Mouse (Mus musculus) testis, adult 2 months (tissue): ENCODE data around the gene Apopt1. TPM values are rescaled to one million over a fixed set of nuclear protein-coding genes. Genes with fewer than 3 reads are reported as not detected.

Experiments
- H3K27ac ChIP-seq: fragments of 200-500 bp; 2 replicates; pipeline ENCODE4 v1.5.1; 2012; ENCODE audit warnings: low read depth, low read length; ENCODE audit not compliant: control insufficient read depth, insufficient read depth
- H3K27me3 ChIP-seq: fragments of 200-500 bp; 2 replicates; pipeline ENCODE4 v1.6.1; 2012; ENCODE audit warnings: mild to moderate bottlenecking, low read length, moderate library complexity; ENCODE audit not compliant: control insufficient read depth, insufficient read depth
- H3K36me3 ChIP-seq: fragments of 200-500 bp; 2 replicates; pipeline ENCODE4 v1.6.1; 2012; ENCODE audit warnings: mild to moderate bottlenecking, low read length; ENCODE audit not compliant: control insufficient read depth, insufficient read depth
- H3K4me1 ChIP-seq: fragments of 200-500 bp; 2 replicates; pipeline ENCODE4 v1.6.1; 2012; ENCODE audit warnings: low read length; ENCODE audit not compliant: control insufficient read depth, insufficient read depth
- H3K4me3 ChIP-seq: fragments of 200-500 bp; 2 replicates; pipeline ENCODE4 v1.5.1; 2012; ENCODE audit warnings: low read depth, mild to moderate bottlenecking, low read length, moderate library complexity, mixed read lengths; ENCODE audit not compliant: control insufficient read depth
- CTCF ChIP-seq: fragments of 200-500 bp; IDR thresholded peaks from 2 replicates; pipeline ENCODE4 v1.5.1; 2012; ENCODE audit warnings: low read depth, mild to moderate bottlenecking, inconsistent platforms, low read length, moderate library complexity; ENCODE audit not compliant: control insufficient read depth, insufficient read depth, insufficient replicate concordance
- POLR2A ChIP-seq: fragments of 200-500 bp; IDR thresholded peaks from 2 replicates; pipeline ENCODE4 v1.6.1; 2012; ENCODE audit warnings: low read depth, mild to moderate bottlenecking, inconsistent platforms, low read length, moderate library complexity; ENCODE audit not compliant: control insufficient read depth
- polyA plus RNA-seq: library from polyadenylated mRNA; depleted of rRNA; stranded (reverse); fragments of >200 nt; gene quantifications from 2 replicates; pipeline ENCODE4 v1.2.3, GENCODE M21; 2012

Gene Apopt1
- polyA plus RNA-seq, 1 experiment: 39.9 TPM

DNA sequence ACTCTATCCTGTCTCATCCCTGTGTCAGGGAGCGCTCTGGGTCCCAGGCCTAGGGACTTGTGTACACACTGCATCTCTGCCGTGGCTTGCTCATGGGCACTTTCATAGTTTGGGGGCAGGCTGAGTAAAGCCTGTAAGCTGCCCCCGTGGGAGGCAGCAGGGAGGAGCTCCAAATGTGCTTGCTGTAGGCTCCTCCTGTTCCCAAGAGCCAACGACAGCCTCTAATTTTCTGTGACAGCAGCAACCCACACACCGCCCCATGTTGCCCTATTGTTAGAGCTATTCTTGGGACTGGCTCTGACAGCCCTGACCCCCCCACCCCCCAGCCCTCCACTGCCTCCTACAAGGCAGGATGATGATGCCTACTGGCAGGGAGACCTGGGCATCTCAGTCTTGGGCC is 31.1 kb upstream of the Apopt1 start:
- Histone ChIP-seq H3K27me3 (no peaks in the 10 kb centered on the region), H3K4me1 (peaks cover 15% of the 10 kb centered on the region), H3K27ac (no peak overlapping the region), H3K36me3 (no peaks in the 10 kb centered on the region), H3K4me3 (no peak overlapping the region)
- TF ChIP-seq CTCF (no peak), POLR2A (no peak)

DNA sequence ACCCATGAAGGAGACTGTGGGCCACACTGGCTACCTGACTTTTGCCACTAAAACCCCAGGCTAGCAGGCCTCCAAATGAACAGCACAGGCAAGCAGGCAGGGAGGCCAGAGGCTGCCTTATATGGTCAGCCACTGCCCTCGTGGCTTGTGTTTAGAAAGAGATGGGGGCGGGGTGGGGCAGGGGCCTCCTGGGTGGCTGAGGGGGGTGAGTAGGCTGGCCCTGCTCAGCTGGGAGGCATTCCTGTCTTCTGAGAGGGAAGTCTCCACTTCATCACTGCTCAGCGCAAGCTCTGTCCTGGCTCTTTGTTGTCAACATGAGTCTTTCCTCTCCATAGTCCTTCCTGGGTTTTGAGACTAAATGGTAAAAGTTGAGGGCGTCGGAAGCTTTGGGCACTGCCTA is 30.3 kb upstream of the Apopt1 start:
- Histone ChIP-seq H3K27me3 (no peaks in the 10 kb centered on the region), H3K36me3 (no peaks in the 10 kb centered on the region), H3K27ac (no peak overlapping the region), H3K4me1 (peaks cover 8% of the 10 kb centered on the region), H3K4me3 (no peak overlapping the region)
- TF ChIP-seq POLR2A: no peak
- no peak for TF ChIP-seq CTCF

DNA sequence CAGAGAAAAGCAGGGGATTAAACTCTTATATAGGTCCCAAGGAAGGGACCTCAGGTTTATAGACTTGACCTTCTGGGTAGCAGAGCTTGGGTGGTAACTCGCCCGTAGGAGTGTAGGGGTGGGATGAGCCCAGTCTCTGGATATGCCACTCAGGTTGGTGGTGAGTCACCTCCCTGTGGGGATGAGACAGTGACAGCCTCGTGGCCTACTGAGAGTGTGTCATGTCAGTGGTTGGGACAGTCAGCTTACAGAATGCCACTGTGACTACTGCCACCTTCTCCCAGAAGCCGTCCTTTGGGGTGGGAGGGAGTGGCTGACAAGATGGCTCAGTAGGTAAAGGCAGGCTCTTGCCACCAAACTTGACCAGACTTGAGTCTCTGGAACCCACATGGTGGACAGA is 26.7 kb upstream of the Apopt1 start:
- H3K4me1 ChIP-seq: no peaks in the 10 kb centered on the region; the same call in 1 of the 2 replicates
- TF ChIP-seq POLR2A: no peak
- TF ChIP-seq CTCF: no peak
- no peak overlapping the region for H3K27ac ChIP-seq

DNA sequence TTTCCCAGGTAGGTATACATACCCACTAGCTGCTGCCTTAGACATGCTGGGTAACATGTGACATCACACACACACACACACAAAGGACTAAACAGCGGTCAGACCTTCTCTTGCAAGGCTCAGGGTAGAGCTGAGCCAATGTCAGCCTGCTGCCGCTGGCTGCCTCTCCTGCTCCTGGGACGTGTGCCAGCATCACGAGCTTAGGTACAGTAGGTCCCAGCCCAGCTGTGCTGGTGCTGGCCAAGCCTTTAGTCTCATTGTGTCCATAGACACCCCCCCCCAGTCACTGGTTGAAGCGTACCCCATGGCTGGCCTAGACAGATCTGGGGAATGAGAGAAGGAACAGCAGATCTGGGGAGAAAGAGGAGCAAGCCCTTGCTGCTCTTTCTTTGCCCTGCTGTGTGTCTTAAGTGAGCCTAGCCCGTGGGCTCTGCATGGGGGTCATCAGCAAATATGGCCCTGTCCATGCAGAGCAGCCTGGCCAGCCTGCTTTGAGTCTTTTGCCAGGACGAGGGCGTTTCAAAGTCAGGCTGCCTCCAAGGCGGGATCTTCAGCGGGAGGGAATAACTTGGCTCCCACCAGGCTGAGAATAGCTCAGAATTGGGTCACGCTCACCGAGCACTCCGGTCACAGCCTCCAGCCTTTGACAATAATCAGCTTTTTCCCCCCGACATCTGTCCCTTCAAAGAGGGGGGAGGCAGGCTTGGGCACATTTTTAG is 25.6 kb upstream of the Apopt1 start:
- Histone ChIP-seq H3K27me3 (no peaks in the 10 kb centered on the region), H3K4me1 (no peaks in the 10 kb centered on the region; the same call in 1 of the 2 replicates), H3K27ac (peak overlapping the region; percentile 33; the same call in 1 of the 2 replicates), H3K36me3 (no peaks in the 10 kb centered on the region), H3K4me3 (no peak overlapping the region)
- TF ChIP-seq CTCF: no peak

More for the DNA sequence above, 26.7 kb upstream of the Apopt1 start:
- H3K4me3 ChIP-seq: no peak overlapping the region
- no peaks in the 10 kb centered on the region for H3K36me3 ChIP-seq
- H3K27me3 ChIP-seq: no peaks in the 10 kb centered on the region

DNA sequence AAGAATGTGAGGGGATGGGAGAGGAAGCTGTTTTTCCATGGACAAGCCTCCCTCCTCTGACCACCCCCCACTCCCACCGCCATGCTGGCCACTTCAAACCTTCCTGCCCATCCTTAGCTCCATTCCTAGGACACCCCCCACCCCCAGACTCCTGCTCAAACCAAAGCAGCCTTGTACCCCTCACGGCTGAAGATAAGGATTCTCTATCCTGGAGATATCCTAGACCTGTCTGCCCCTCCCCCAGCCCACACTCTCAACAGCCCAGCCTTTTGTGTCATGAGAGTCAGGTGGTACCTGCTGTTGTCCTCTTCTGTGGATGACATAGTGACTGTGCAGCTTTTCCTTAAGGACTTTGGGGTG is 25.0 kb upstream of the Apopt1 start:
- Histone ChIP-seq H3K4me1 (no peaks in the 10 kb centered on the region; the same call in 1 of the 2 replicates), H3K27ac (no peak overlapping the region), H3K4me3 (no peak overlapping the region), H3K27me3 (no peaks in the 10 kb centered on the region), H3K36me3 (no peaks in the 10 kb centered on the region)
- no peak for TF ChIP-seq CTCF

DNA sequence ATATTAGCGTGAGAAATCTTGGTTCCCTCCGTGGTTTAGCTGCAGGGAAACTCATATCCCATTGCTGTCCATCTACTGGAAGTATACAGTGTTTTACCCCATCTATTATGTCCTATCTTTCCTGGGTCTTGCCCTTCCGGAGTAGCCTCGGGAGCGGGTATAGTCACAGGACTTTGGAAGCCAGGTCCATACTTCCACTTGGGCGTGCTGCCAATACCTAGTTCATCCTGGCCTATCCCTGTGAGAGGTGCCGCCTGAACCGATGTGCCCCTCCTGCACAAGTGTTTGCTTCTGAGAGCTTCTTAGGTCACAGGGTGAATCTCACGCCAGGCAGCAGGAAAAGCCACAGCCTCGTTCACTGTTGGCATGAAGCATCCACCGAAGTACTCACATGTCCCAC is 23.6 kb upstream of the Apopt1 start:
- H3K27me3 ChIP-seq: no peaks in the 10 kb centered on the region
- no peaks in the 10 kb centered on the region for H3K36me3 ChIP-seq
- no peak for TF ChIP-seq POLR2A
- no peak for TF ChIP-seq CTCF
- no peak overlapping the region for H3K27ac ChIP-seq
- H3K4me3 ChIP-seq: no peak overlapping the region
- H3K4me1 ChIP-seq: peaks cover 12% of the 10 kb centered on the region

DNA sequence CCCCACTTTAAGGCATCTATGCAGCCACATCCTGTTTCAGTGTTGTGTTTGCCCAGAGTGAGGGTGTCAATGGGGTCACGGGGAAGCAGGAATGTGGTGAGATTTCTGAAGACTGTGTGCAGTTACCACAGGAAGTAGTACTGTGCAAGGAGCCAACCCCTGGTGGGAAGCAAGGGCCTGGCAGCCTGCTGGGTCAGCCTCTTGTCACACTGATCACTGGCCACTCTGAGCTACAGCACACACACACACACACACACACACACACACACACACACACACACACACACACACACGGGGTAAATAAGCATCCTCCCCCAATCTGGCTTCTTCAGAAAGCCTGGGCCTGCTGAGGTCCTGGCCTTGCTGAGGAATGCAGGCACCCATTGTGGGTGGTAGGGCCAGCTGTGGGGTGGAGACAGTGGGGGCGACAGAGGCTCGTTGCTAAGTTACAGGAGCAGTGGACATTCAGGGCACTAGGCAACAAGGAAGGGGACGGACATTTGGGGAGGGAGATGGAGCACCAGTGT is 21.7 kb upstream of the Apopt1 start:
- H3K27me3 ChIP-seq: no peaks in the 10 kb centered on the region
- no peaks in the 10 kb centered on the region for H3K36me3 ChIP-seq
- no peak for TF ChIP-seq CTCF
- no peak overlapping the region for H3K4me3 ChIP-seq
- peaks cover 21% of the 10 kb centered on the region for H3K4me1 ChIP-seq
- no peak overlapping the region; the same call in 1 of the 2 replicates for H3K27ac ChIP-seq
